Mouse (Mus musculus): ENCODE measurements around the gene Tdrd1. TPM values are rescaled to one million over a fixed set of nuclear protein-coding genes. Genes with fewer than 3 reads are reported as not detected.
A peak's percentile ranks its signal among the peaks of the same experiment; 100 is the strongest.

The Tdrd1 gene
- polyA plus RNA-seq, 1 experiment = not detected

DNA sequence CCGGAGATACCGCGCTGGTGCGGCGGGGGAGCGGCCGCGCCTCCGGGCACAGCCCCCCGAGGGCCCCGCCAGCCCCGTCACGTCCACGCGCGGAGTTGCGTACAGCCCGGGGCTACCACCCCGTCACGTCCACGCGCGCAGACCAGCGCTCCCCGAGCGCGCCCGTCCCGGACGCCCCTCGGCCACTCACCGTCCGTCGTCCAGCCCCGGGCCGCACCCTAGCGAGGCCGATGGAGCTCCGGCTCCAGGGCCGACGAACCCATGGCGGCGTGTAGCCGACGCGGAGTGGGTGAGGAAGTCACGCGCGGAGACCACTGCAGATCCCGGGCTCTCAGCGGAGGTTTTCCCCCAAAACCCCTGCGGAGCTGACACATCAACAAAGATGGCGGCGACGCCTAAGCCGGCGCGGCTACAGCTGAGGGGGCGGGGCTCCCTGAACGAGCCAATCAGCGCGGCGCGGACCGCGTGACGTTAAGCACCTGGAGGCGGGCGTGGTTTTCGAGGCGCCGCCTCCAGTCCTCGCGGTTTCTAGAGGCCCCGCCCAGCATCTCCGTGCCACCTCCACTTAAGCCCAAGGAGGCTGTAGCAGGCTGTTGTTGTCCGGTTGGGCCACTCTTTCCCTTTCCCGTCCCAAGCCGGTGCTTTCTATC is 4.1 kb upstream of the Tdrd1 start, which contains the start of gene Ccdc186:
Gene Ccdc186, minus strand, starts transcription at position 393 of the 650 bp plus-strand sequence.
- Histone ChIP-seq H3ac (ENCODE audit: control insufficient read depth, insufficient read length) (peak within 1 kb of the TSS; percentile 88), H3K27me3 (ENCODE audit: control insufficient read depth, insufficient read depth, insufficient read length) (no peaks in the 10 kb centered on the region), H3K79me2 (ENCODE audit: control insufficient read depth, insufficient read depth) (peaks cover 47% of the 10 kb centered on the region), H3K4me2 (ENCODE audit: low read depth) (peak within 1 kb of the TSS; percentile 90), H3K36me3 (ENCODE audit: control insufficient read depth, insufficient read depth) (no peaks in the 10 kb centered on the region), H3K4me3 (peak within 1 kb of the TSS; percentile 66)
- TF ChIP-seq CEBPB (IDR thresholded peaks at IDR 0.05; ENCODE audit: insufficient read depth, poor library complexity, severe bottlenecking) (no peak), SRF (IDR thresholded peaks at IDR 0.05; ENCODE audit: control insufficient read depth, insufficient read length, low read depth) (no peak), REST (IDR thresholded peaks at IDR 0.05; ENCODE audit: insufficient read depth, insufficient read length) (no peak), POLR2AphosphoS2 (IDR thresholded peaks at IDR 0.05; ENCODE audit: insufficient read length, low read depth) (peak; percentile 51), MAX (IDR thresholded peaks at IDR 0.05; ENCODE audit: low read depth) (no peak), USF1 (IDR thresholded peaks at IDR 0.05; ENCODE audit: low read depth) (no peak), MYOG (IDR thresholded peaks at IDR 0.05; ENCODE audit: control insufficient read depth in 1 of 3, insufficient read depth in 1 of 3, insufficient read length in 2 of 3, low read depth in 2 of 3) (peak in 1 of 3 experiments; percentile 41), MYOD1 (IDR thresholded peaks at IDR 0.05; ENCODE audit: control insufficient read depth in 1 of 3, insufficient read length in 2 of 3, low read depth in 2 of 3) (peak in 1 of 3 experiments; percentile 40), TCF3 (IDR thresholded peaks at IDR 0.05; ENCODE audit: insufficient read length, low read depth) (no peak), E2F4 (IDR thresholded peaks at IDR 0.05; ENCODE audit: insufficient read depth) (no peak), POLR2A (IDR thresholded peaks at IDR 0.05; ENCODE audit: insufficient read length, low read depth) (peak; percentile 77), TCF12 (IDR thresholded peaks at IDR 0.05; ENCODE audit: insufficient read depth, poor library complexity, severe bottlenecking) (no peak)

DNA sequence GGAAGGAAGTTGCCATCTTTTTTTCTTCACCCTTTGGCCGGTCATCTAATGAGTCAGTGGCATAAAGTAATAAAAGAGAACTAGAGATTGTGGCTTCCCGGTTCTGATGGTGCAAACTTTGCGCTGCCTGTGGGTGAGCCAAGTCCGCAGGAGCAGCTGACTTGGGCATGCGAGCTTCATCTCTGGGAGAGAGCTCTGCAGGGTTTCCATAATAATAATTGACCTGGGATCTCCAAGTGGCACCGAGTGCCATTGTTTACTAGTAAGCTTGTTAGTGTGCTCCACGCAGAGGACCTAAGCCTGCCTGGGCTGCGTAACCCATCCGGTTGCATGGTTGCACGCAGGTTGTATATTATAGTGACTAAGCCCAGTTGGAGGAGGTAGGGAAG is 3.6 kb upstream of the Tdrd1 start:
- TF ChIP-seq MYOG (IDR thresholded peaks at IDR 0.05; ENCODE audit: control insufficient read depth in 1 of 3, insufficient read depth in 1 of 3, insufficient read length in 2 of 3, low read depth in 2 of 3) (no peak), SRF (IDR thresholded peaks at IDR 0.05; ENCODE audit: control insufficient read depth, insufficient read length, low read depth) (no peak), USF1 (IDR thresholded peaks at IDR 0.05; ENCODE audit: low read depth) (no peak)
- Histone ChIP-seq H3K36me3 (ENCODE audit: control insufficient read depth, insufficient read depth) (no peaks in the 10 kb centered on the region), H3K79me2 (ENCODE audit: control insufficient read depth, insufficient read depth) (peaks cover 42% of the 10 kb centered on the region), H3K4me2 (ENCODE audit: low read depth) (peak overlapping the region; percentile 75), H3K27me3 (ENCODE audit: control insufficient read depth, insufficient read depth, insufficient read length) (no peaks in the 10 kb centered on the region), H3ac (ENCODE audit: control insufficient read depth, insufficient read length) (peak overlapping the region; percentile 88), H3K4me3 (peak overlapping the region; percentile 66)

DNA sequence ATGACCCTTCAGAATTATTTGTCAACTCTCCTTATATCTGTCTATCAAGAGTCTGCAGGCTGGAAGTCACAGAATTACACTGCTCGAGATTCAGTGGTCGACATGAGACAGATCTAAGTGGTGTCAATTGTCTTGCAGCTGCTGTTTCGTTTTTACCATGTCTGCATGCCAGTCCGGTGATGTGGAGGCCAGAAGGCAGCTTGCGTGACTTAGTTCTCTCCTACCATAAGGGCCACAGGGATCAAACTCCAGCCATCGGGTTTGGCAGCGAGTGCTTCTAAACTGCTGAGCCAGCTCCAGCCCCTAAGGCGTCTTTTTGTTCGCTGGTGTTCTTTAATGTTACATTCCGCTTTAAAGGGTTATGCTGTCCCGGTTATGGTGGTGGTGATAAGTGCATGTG is 2.3 kb downstream of the Tdrd1 start:
- Histone ChIP-seq H3K27me3 (ENCODE audit: control insufficient read depth, insufficient read depth, insufficient read length) (no peaks in the 10 kb centered on the region), H3K4me3 (no peak overlapping the region), H3K36me3 (ENCODE audit: control insufficient read depth, insufficient read depth) (no peaks in the 10 kb centered on the region), H3K4me2 (ENCODE audit: low read depth) (peak overlapping the region; percentile 62), H3ac (ENCODE audit: control insufficient read depth, insufficient read length) (no peak overlapping the region), H3K79me2 (ENCODE audit: control insufficient read depth, insufficient read depth) (no peaks in the 10 kb centered on the region)
- peak; percentile 24 for TF ChIP-seq TCF12 (IDR thresholded peaks at IDR 0.05; ENCODE audit: insufficient read depth, poor library complexity, severe bottlenecking)
- peak; percentile 29 for TF ChIP-seq TCF3 (IDR thresholded peaks at IDR 0.05; ENCODE audit: insufficient read length, low read depth)
- TF ChIP-seq SRF (IDR thresholded peaks at IDR 0.05; ENCODE audit: control insufficient read depth, insufficient read length, low read depth) = no peak
- TF ChIP-seq MYOD1 (IDR thresholded peaks at IDR 0.05; ENCODE audit: control insufficient read depth in 1 of 3, insufficient read length in 2 of 3, low read depth in 2 of 3) = peak in 2 of 3 experiments; percentile 92 to 94
- TF ChIP-seq CEBPB (IDR thresholded peaks at IDR 0.05; ENCODE audit: insufficient read depth, poor library complexity, severe bottlenecking) = no peak
- TF ChIP-seq REST (IDR thresholded peaks at IDR 0.05; ENCODE audit: insufficient read depth, insufficient read length) = no peak
- peak; percentile 43 to 88 (median 73) for TF ChIP-seq MYOG (IDR thresholded peaks at IDR 0.05; ENCODE audit: control insufficient read depth in 1 of 3, insufficient read depth in 1 of 3, insufficient read length in 2 of 3, low read depth in 2 of 3)
- TF ChIP-seq POLR2AphosphoS2 (IDR thresholded peaks at IDR 0.05; ENCODE audit: insufficient read length, low read depth) = no peak
- no peak for TF ChIP-seq MAX (IDR thresholded peaks at IDR 0.05; ENCODE audit: low read depth)
- no peak for TF ChIP-seq USF1 (IDR thresholded peaks at IDR 0.05; ENCODE audit: low read depth)
- TF ChIP-seq POLR2A (IDR thresholded peaks at IDR 0.05; ENCODE audit: insufficient read length, low read depth) = no peak
- TF ChIP-seq E2F4 (IDR thresholded peaks at IDR 0.05; ENCODE audit: insufficient read depth) = no peak

DNA sequence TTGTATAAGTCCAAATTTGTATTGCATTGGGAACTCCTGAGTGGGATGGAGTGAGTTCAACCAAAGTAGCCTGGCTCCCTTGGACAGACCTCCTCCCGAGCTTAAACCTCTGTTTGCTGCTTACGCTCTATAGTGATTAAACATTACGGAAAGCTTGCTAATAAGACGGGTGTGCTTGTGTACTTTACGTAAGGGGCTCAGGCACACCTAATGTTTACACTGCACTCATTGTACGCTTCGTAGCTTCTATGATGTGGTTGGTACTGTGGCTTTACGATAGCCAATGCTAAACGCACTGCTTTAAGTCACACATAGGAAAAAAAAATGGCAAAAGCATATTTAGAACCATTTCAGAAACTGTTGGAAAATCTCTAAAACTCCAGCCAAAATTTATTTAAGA is 3.3 kb downstream of the Tdrd1 start:
- Histone ChIP-seq H3K36me3 (ENCODE audit: control insufficient read depth, insufficient read depth) (no peaks in the 10 kb centered on the region), H3ac (ENCODE audit: control insufficient read depth, insufficient read length) (no peak overlapping the region), H3K27me3 (ENCODE audit: control insufficient read depth, insufficient read depth, insufficient read length) (no peaks in the 10 kb centered on the region), H3K4me3 (no peak overlapping the region), H3K4me2 (ENCODE audit: low read depth) (no peak overlapping the region), H3K79me2 (ENCODE audit: control insufficient read depth, insufficient read depth) (no peaks in the 10 kb centered on the region)
- no peak for TF ChIP-seq POLR2A (IDR thresholded peaks at IDR 0.05; ENCODE audit: insufficient read length, low read depth)
- no peak for TF ChIP-seq MYOD1 (IDR thresholded peaks at IDR 0.05; ENCODE audit: control insufficient read depth in 1 of 3, insufficient read length in 2 of 3, low read depth in 2 of 3)
- TF ChIP-seq USF1 (IDR thresholded peaks at IDR 0.05; ENCODE audit: low read depth) = no peak
- no peak for TF ChIP-seq POLR2AphosphoS2 (IDR thresholded peaks at IDR 0.05; ENCODE audit: insufficient read length, low read depth)
- TF ChIP-seq REST (IDR thresholded peaks at IDR 0.05; ENCODE audit: insufficient read depth, insufficient read length) = no peak
- no peak for TF ChIP-seq CEBPB (IDR thresholded peaks at IDR 0.05; ENCODE audit: insufficient read depth, poor library complexity, severe bottlenecking)
- TF ChIP-seq TCF12 (IDR thresholded peaks at IDR 0.05; ENCODE audit: insufficient read depth, poor library complexity, severe bottlenecking) = no peak

DNA sequence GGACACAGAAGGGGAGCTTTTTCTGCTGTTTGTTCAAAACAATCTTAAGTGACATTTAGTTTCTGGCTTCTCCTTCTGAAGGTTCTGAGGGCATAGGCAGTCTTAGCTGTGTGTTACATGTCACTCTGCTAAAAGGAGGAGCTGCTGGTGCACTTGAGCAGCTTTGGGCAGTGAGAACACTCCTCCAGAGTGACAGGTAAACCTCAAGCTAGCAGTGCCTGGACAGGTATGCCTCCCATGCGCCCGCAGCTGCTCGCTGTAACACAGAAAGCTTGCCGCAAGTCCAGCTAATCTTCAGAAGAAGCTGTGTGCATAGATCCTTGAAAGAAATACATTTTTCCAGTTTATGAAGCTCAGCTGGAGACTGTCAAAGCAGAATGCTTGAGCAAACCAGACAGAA is 4.2 kb downstream of the Tdrd1 start:
- no peak for TF ChIP-seq REST (IDR thresholded peaks at IDR 0.05; ENCODE audit: insufficient read depth, insufficient read length)
- no peak for TF ChIP-seq E2F4 (IDR thresholded peaks at IDR 0.05; ENCODE audit: insufficient read depth)
- no peak for TF ChIP-seq TCF12 (IDR thresholded peaks at IDR 0.05; ENCODE audit: insufficient read depth, poor library complexity, severe bottlenecking)
- no peak for TF ChIP-seq MAX (IDR thresholded peaks at IDR 0.05; ENCODE audit: low read depth)
- no peak for TF ChIP-seq TCF3 (IDR thresholded peaks at IDR 0.05; ENCODE audit: insufficient read length, low read depth)
- TF ChIP-seq SRF (IDR thresholded peaks at IDR 0.05; ENCODE audit: control insufficient read depth, insufficient read length, low read depth) = no peak
- no peak for TF ChIP-seq USF1 (IDR thresholded peaks at IDR 0.05; ENCODE audit: low read depth)
- TF ChIP-seq MYOG (IDR thresholded peaks at IDR 0.05; ENCODE audit: control insufficient read depth in 1 of 3, insufficient read depth in 1 of 3, insufficient read length in 2 of 3, low read depth in 2 of 3) = no peak
- TF ChIP-seq CEBPB (IDR thresholded peaks at IDR 0.05; ENCODE audit: insufficient read depth, poor library complexity, severe bottlenecking) = no peak
- Histone ChIP-seq H3ac (ENCODE audit: control insufficient read depth, insufficient read length) (no peak overlapping the region), H3K4me3 (no peak overlapping the region), H3K79me2 (ENCODE audit: control insufficient read depth, insufficient read depth) (no peaks in the 10 kb centered on the region), H3K27me3 (ENCODE audit: control insufficient read depth, insufficient read depth, insufficient read length) (no peaks in the 10 kb centered on the region), H3K36me3 (ENCODE audit: control insufficient read depth, insufficient read depth) (no peaks in the 10 kb centered on the region), H3K4me2 (ENCODE audit: low read depth) (no peak overlapping the region)
